Mouse (Mus musculus) skeletal muscle tissue, adult 2 months (tissue): ENCODE measurements around the gene Pias4.
A peak's percentile ranks its signal among the peaks of the same experiment; 100 is the strongest.
"Not testable (repeated sequence)": the region's sequence is repeated elsewhere in the genome, so short reads cannot be mapped to it uniquely, and the experiment has no call there.

Source experiments
- DNase-seq: peaks from one replicate; pipeline ENCODE4 v3.0.0-alpha.2; 2012; ENCODE audit warnings: low read depth, low spot score

Gene Pias4

GRCm38 (mm10) chr10:81173132-81173531 lies 5.4 kb upstream of the Pias4 start:
- peak; percentile 89 for DNase-seq

GRCm38 (mm10) chr10:81169411-81169900 lies 1.7 kb upstream of the Pias4 start:
- not testable (repeated sequence) for DNase-seq

- DNase-seq, result peak; percentile 85
Measured at GRCm38 (mm10) chr10:81168521-81169244, 960 bp upstream of the Pias4 start.

- DNase-seq, result no peak
Measured at GRCm38 (mm10) chr10:81168087-81168431, 336 bp upstream of the Pias4 start.

GRCm38 (mm10) chr10:81165118-81165517 lies 2.6 kb downstream of the Pias4 start:
- no peak for DNase-seq

- DNase-seq, result no peak
Measured at GRCm38 (mm10) chr10:81162318-81162652, 5.4 kb downstream of the Pias4 start.

- no peak for DNase-seq
Measured at GRCm38 (mm10) chr10:81161602-81162317, 6.0 kb downstream of the Pias4 start.

GRCm38 (mm10) chr10:81154736-81155135 lies 13.0 kb downstream of the Pias4 start:
- DNase-seq, result no peak

GRCm38 (mm10) chr10:81154313-81154712 lies 13.4 kb downstream of the Pias4 start:
- DNase-seq, result no peak

GRCm38 (mm10) chr10:81152609-81153008 lies 15.1 kb downstream of the Pias4 start:
- no peak for DNase-seq

- DNase-seq, result no peak
Measured at GRCm38 (mm10) chr10:81151261-81151660, 16.5 kb downstream of the Pias4 start.

- DNase-seq, result no peak
Measured at GRCm38 (mm10) chr10:81146296-81146695, 21.4 kb downstream of the Pias4 start.

GRCm38 (mm10) chr10:81145778-81146177 lies 21.9 kb downstream of the Pias4 start:
- DNase-seq, result no peak

- DNase-seq, result no peak
Measured at GRCm38 (mm10) chr10:81145307-81145706, 22.4 kb downstream of the Pias4 start.

- DNase-seq, result no peak
Measured at GRCm38 (mm10) chr10:81144667-81145066, 23.1 kb downstream of the Pias4 start.

GRCm38 (mm10) chr10:81143845-81144437 lies 23.8 kb downstream of the Pias4 start:
- no peak for DNase-seq

GRCm38 (mm10) chr10:81143157-81143633 lies 24.5 kb downstream of the Pias4 start:
- DNase-seq, result no peak

- DNase-seq, result no peak
Measured at GRCm38 (mm10) chr10:81142551-81142981, 25.2 kb downstream of the Pias4 start.

GRCm38 (mm10) chr10:81141455-81142210 lies 26.1 kb downstream of the Pias4 start:
- DNase-seq, result no peak

- DNase-seq, result no peak
Measured at GRCm38 (mm10) chr10:81140717-81141454, 26.8 kb downstream of the Pias4 start.

- no peak for DNase-seq
Measured at GRCm38 (mm10) chr10:81140005-81140404, 27.7 kb downstream of the Pias4 start.
